Mouse (Mus musculus) hindbrain, postnatal 0 days (tissue): ENCODE results near the gene Xpot. TPM values are rescaled to one million over a fixed set of nuclear protein-coding genes. Genes with fewer than 3 reads are reported as not detected.

Experiments used
- ATAC-seq: fragments of 200-750 bp; cut with Nextera tagmentation; 2 replicates; pipeline ENCODE4 v1.8.0; 2017; ENCODE audit warnings: mild to moderate bottlenecking, moderate TSS enrichment, moderate library complexity
- DNase-seq: peaks from one replicate; pipeline ENCODE4 v3.0.0-alpha.2; 2015; ENCODE audit warnings: low spot score
- H3K27ac ChIP-seq: fragments of 300-500 bp; sonication (generic); 2 replicates; pipeline ENCODE4 v1.5.1; 2014; ENCODE audit warnings: mild to moderate bottlenecking
- H3K27me3 ChIP-seq: fragments of 300-500 bp; sonication (generic); 2 replicates; pipeline ENCODE4 v1.6.1; 2014; ENCODE audit warnings: low read length, mixed read lengths; ENCODE audit not compliant: insufficient read depth
- H3K36me3 ChIP-seq: fragments of 300-500 bp; sonication (generic); 2 replicates; pipeline ENCODE4 v1.6.1; 2014; ENCODE audit warnings: low read length, mixed read lengths; ENCODE audit not compliant: insufficient read depth
- H3K4me1 ChIP-seq: fragments of 300-500 bp; sonication (generic); 2 replicates; pipeline ENCODE4 v1.6.1; 2014; ENCODE audit warnings: antibody characterized with exemption, low read length, mixed read lengths; ENCODE audit not compliant: insufficient read depth
- H3K4me2 ChIP-seq: fragments of 300-500 bp; sonication (generic); 2 replicates; pipeline ENCODE4 v1.6.1; 2014; ENCODE audit warnings: low read depth, mild to moderate bottlenecking, low read length, moderate library complexity, mixed read lengths
- H3K4me3 ChIP-seq: fragments of 300-500 bp; sonication (generic); 2 replicates; pipeline ENCODE4 v1.5.1; 2014; ENCODE audit warnings: low read length
- H3K9ac ChIP-seq: fragments of 300-500 bp; sonication (generic); replicated peaks from 2 replicates; pipeline ENCODE4 v1.6.1; 2014; ENCODE audit warnings: mild to moderate bottlenecking, low read length, moderate library complexity, mixed read lengths
- H3K9me3 ChIP-seq: fragments of 300-500 bp; sonication (generic); 2 replicates; pipeline ENCODE4 v1.6.1; 2016; ENCODE audit warnings: low read length, mixed read lengths
- CTCF ChIP-seq: IDR thresholded peaks from 2 replicates; pipeline ENCODE4 v1.5.1; 2016; ENCODE audit warnings: antibody characterized with exemption, control low read depth, low read depth
- WGBS: fragments of 180-500 bp; shearing (Covaris S2); extraction: QIAGEN DNeasy Blood & Tissue Kit; methylation state at CpG from one replicate; pipeline ENCODE4 v1.1.7; 2014; 5-methylcytosine and 5-hydroxymethylcytosine counted together
- polyA plus RNA-seq: library from polyadenylated mRNA; unstranded; fragments of >200 nt; fragmentation: Nextera tagmentation; extraction: Ambion mirVana; gene quantifications from 2 replicates; pipeline ENCODE4 v1.2.1, GENCODE M21; 2015
- total RNA-seq: library from RNA; depleted of rRNA; stranded (reverse); fragments of >200 nt; gene quantifications from 2 replicates; pipeline ENCODE4 v1.2.3, GENCODE M21; 2014

The Xpot gene
- total and polyA plus RNA-seq, 2 experiments from 2014 or later, result 24.0 to 132 TPM

GRCm38 (mm10) chr10:121581405-121581804 is 44.7 kb downstream of the Xpot start:
- peaks cover 25% of the 10 kb centered on the region for H3K36me3 ChIP-seq
- peak; percentile 5 for DNase-seq

DNA sequence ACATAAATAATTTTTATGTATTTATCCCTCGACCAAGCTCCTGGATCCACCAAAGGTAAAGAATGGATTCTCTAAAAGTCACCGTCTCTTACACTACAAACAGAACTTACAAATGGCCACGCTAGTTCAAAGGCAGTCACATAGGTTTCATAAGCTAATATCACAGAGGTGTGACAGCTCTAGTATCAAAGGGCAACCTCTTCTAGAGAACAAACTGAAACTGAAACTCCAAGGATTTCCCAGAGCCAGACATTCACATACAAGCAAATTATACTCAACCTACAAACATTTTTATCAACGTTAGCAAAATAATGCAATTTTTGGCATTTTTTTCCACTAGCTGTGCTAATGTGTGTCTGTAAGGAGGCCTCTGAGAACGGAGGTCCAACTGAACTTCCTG is 45.8 kb downstream of the Xpot start:
- no peak overlapping the region for H3K27ac ChIP-seq
- DNase-seq (no peak), ATAC-seq (no peak)
- no peak overlapping the region for H3K4me2 ChIP-seq
- no peaks in the 10 kb centered on the region for H3K9me3 ChIP-seq
- H3K27me3 ChIP-seq, result no peaks in the 10 kb centered on the region
- no peak overlapping the region for H3K9ac ChIP-seq
- WGBS, result 99% methylated on average over 5 of the region's 5 CpGs
- no peak overlapping the region for H3K4me3 ChIP-seq
- peaks cover under 1% of the 10 kb centered on the region; the same call in 1 of the 2 replicates for H3K4me1 ChIP-seq
- H3K36me3 ChIP-seq, result peaks cover 30% of the 10 kb centered on the region
- TF ChIP-seq CTCF, result no peak

More at GRCm38 (mm10) chr10:121581405-121581804, 44.7 kb downstream of the Xpot start:
- H3K4me3 ChIP-seq, result no peak overlapping the region
- H3K9ac ChIP-seq, result no peak overlapping the region
- H3K9me3 ChIP-seq, result no peaks in the 10 kb centered on the region
- peaks cover 5% of the 10 kb centered on the region; the same call in 1 of the 2 replicates for H3K4me1 ChIP-seq
- H3K4me2 ChIP-seq, result no peak overlapping the region
- no peaks in the 10 kb centered on the region for H3K27me3 ChIP-seq
- no peak overlapping the region for H3K27ac ChIP-seq
- 58% methylated on average over 6 of the region's 6 CpGs for WGBS
- no peak for ATAC-seq
- no peak for TF ChIP-seq CTCF

DNA sequence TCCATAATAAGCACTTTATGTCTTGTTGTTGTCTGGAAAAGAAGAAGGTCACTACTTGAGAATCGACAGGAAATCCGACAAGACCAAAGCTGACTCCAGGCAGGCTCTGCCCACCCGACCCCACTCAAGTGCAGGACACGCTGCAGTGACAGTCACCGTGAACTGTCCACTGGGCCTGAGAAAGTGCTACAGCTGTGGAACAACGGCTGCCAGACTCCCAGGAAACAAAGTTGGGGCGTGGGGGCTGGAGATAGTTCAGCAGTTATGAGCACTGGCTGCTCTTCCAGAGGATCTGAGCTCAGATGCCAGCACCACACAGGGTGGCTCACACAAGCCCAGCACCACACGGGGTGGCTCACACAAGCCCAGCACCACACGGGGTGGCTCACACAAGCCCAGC is 49.8 kb downstream of the Xpot start:
- no peak for TF ChIP-seq CTCF
- DNase-seq (no peak), ATAC-seq (no peak)
- 85% methylated on average over 9 of the region's 9 CpGs for WGBS
- Histone ChIP-seq H3K4me2 (no peak overlapping the region), H3K4me3 (no peak overlapping the region), H3K27ac (no peak overlapping the region), H3K4me1 (no peaks in the 10 kb centered on the region), H3K9me3 (no peaks in the 10 kb centered on the region), H3K9ac (no peak overlapping the region), H3K36me3 (peaks cover 24% of the 10 kb centered on the region), H3K27me3 (no peaks in the 10 kb centered on the region)

DNA sequence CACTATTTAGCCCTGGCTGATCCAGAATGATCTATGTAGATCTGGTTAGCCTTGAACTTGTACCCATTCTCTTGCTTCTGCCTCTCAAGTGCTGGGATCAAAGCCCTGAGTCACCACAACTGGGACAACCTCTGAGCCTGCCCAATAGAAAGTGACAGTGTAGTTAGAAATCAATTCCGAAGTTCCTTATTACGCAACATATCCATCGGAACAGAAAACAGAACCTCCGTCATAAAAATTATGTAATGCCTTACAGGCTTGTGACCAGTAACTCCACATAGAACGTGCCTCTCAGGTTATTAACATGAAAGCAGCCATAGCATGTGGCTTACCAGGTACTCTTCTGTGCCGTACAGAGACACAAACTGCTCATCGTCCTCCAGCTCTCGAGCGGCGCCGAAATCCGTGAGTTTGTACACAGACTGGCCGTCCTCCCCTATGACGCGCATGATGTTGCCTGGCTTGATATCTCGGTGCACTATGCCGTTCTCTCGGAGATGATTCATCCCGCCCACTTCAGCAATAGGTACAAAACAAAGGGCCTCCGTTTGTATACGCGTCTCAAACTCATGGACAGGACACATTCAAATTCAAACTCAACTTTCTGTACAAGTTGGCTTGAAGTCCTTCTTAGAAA is 54.5 kb downstream of the Xpot start:
- Histone ChIP-seq H3K4me1 (no peaks in the 10 kb centered on the region), H3K36me3 (peaks cover 30% of the 10 kb centered on the region; the same call in 1 of the 2 replicates), H3K4me3 (no peak overlapping the region), H3K4me2 (no peak overlapping the region), H3K9ac (no peak overlapping the region), H3K27me3 (no peaks in the 10 kb centered on the region), H3K27ac (no peak overlapping the region), H3K9me3 (no peaks in the 10 kb centered on the region)
- TF ChIP-seq CTCF, result no peak
- DNase-seq, result no peak
- 98% methylated on average over 22 of the region's 22 CpGs for WGBS
- no peak for ATAC-seq

GRCm38 (mm10) chr10:121571031-121571430 is 55.1 kb downstream of the Xpot start:
- no peak overlapping the region for H3K4me2 ChIP-seq
- H3K27ac ChIP-seq, result no peak overlapping the region
- no peaks in the 10 kb centered on the region for H3K27me3 ChIP-seq
- no peak for TF ChIP-seq CTCF
- DNase-seq, result no peak
- H3K36me3 ChIP-seq, result peaks cover 30% of the 10 kb centered on the region; the same call in 1 of the 2 replicates
- no peak for ATAC-seq
- 94% methylated on average over 3 of the region's 3 CpGs for WGBS
- no peaks in the 10 kb centered on the region for H3K9me3 ChIP-seq
- no peak overlapping the region for H3K9ac ChIP-seq
- H3K4me3 ChIP-seq, result no peak overlapping the region
- no peaks in the 10 kb centered on the region for H3K4me1 ChIP-seq

DNA sequence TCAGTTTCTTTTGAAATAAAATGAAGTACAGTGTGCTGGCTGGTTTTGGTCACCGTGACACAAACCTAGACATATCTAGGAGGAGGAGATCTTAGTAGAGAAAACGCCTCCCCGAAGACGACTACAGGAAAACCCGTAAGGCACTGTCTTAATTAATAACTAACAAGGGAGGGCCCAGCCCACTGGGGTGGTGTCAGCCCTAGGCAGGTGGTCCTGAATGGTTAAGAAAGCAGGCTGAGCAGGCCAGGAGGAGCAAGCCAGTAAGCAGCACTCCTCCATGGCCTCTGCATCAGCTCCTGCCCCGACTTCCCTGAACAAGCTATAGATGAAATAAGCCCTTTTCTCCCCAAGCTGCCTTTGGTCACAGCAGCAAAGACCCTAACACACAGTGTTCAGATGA is 56.3 kb downstream of the Xpot start:
- no peak for TF ChIP-seq CTCF
- peaks cover 25% of the 10 kb centered on the region; the same call in 1 of the 2 replicates for H3K36me3 ChIP-seq
- H3K4me1 ChIP-seq, result no peaks in the 10 kb centered on the region
- no peak for DNase-seq
- H3K27ac ChIP-seq, result peak overlapping the region; percentile 69; the same call in 1 of the 2 replicates
- 65% methylated on average over 6 of the region's 6 CpGs for WGBS
- no peak overlapping the region for H3K4me2 ChIP-seq
- H3K9me3 ChIP-seq, result no peaks in the 10 kb centered on the region
- H3K4me3 ChIP-seq, result no peak overlapping the region
- no peak overlapping the region for H3K9ac ChIP-seq
- ATAC-seq, result 0 out of 2 replicates have a peak, but pooled peaks have one; percentile 30
- H3K27me3 ChIP-seq, result no peaks in the 10 kb centered on the region

- DNase-seq, result peak; percentile 60
- H3K36me3 ChIP-seq, result peaks cover 27% of the 10 kb centered on the region; the same call in 1 of the 2 replicates
- peak overlapping the region; percentile 1; the same call in 1 of the 2 replicates for H3K9ac ChIP-seq
- H3K4me1 ChIP-seq, result no peaks in the 10 kb centered on the region
- no peak overlapping the region for H3K4me3 ChIP-seq
- H3K9me3 ChIP-seq, result no peaks in the 10 kb centered on the region
- peak overlapping the region; percentile 11 for H3K4me2 ChIP-seq
- TF ChIP-seq CTCF, result no peak
- WGBS, result 12% methylated on average over 23 of the region's 23 CpGs
- peak overlapping the region; percentile 69 for H3K27ac ChIP-seq
- H3K27me3 ChIP-seq, result no peaks in the 10 kb centered on the region
- peak; percentile 90 for ATAC-seq
Observed at GRCm38 (mm10) chr10:121569001-121569589, 57.0 kb downstream of the Xpot start.
